Mouse (Mus musculus): ENCODE measurements around the gene Slc6a14.

Slc6a14 gene

DNA sequence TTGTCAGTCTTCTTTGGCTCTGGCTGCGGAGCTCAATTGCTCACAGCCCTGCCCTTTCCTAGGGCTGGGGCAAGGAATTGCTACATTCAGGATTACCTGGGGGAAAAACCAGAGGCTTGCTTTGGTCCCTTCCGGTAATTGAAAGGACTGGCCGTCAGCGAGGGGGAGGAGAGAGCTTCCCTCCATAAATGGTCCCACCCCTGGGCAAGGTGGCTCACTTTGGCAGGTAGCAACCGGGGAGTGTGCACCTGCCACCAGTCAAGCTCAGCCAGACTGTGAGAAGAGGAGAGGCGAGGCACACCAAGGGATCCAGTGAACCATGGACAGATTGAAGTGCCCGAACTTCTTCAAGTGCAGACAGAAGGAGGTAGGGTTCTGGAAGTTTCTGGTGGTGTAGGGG, at the start of gene Slc6a14:
TSS of gene Slc6a14 (plus strand) at position 68 of the 400 bp plus-strand sequence.
- DNase-seq (ENCODE audit: low read depth) = no peak

DNA sequence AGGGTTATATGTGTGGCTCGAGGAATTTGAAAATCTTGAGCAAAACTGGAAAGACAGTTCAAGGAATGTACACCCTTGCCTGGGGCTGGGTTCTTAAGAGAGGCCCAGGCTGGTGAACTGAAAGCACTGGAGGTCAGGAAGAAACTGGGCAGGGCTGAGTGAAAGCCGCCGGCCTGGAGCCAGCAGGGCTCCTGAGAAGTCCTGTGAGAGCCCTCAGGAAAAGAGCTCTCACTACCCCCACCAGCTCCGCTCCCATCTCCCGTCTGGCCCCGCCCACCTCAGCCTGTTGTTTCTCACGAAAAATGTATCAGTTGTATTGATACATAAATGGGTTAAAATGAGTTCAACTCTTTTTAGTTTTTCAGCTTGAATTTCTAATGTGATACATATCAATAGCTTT, 43.8 kb upstream of the Slc6a14 start:
- no peak for DNase-seq (ENCODE audit: low read depth)

DNA sequence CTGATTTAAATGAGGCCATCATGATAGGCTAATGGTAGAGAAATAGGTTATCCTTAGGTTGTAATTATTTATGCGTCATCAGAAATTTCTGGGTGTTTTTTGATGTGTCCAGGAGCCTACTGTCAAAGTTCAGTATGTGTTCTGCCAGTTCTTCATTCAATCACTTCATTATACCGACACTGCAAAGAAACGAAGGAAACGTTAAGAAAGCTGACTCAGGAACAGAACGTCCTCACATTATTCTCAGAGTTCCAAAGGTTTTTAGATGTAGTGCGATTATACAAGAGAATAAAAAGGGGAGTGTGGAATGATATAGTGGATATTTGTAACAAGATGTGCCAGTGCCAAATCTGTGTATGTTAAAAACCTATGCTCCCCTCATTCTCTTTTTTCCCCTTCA, 19.5 kb upstream of the Slc6a14 start:
- DNase-seq (ENCODE audit: low read depth) = no peak

DNA sequence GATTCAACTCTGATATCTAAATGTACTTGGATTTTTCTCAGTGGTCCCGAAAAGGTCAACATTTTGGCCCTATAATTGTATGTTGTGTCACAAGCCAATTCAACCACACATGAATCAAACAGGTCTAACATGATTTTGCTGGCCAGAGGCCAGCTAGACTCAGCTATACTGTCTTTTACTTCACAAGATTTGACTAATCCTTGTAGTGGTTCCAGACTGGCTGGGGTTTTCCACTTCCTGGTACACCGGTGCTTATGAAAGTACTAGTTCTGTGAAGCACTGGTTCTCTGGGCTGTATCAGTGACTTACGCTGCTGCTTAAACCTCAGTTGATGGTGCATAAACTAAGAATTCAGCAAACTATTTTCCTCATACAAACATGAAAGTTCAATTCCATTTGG, 19.0 kb upstream of the Slc6a14 start:
- DNase-seq (ENCODE audit: low read depth) = no peak

DNA sequence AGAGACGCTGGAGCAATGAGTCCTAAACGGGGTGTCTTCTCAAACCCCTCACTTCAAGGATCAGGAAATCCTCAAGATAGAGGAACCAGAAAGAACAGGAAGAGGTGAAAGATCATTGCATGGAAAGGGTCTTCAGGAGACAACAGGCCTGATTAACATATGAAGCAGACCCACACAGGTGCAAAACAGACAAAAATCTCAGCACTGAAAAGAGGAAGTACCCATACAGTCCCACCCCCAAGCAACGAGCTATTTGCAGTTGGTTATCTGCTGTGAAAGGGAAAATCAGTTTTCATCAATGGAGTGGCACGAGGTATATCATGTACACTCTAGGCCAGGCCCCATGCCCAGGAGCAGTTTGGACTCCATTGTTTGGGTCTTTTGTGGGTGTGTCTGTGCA, 13.1 kb upstream of the Slc6a14 start:
- no peak for DNase-seq (ENCODE audit: low read depth)

DNA sequence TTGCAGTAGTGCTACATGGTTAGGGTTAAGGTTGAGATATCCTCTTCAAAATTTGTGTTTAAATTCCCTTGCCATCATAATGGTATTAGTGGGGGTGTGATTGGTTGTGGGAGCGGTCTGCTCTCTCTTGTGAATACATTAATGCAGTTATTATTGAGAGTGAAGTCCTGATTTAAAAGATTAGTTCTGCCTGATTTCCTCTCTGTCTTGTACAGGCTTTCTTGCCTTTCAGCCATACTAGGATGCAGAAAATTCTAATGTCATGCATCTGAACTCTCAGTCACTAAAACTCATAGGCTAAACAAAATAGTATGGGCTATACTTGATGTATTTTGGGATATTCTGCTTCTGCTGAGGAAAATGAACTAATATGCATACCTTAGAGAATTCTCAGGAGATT, 10.2 kb upstream of the Slc6a14 start:
- DNase-seq (ENCODE audit: low read depth) = no peak

DNA sequence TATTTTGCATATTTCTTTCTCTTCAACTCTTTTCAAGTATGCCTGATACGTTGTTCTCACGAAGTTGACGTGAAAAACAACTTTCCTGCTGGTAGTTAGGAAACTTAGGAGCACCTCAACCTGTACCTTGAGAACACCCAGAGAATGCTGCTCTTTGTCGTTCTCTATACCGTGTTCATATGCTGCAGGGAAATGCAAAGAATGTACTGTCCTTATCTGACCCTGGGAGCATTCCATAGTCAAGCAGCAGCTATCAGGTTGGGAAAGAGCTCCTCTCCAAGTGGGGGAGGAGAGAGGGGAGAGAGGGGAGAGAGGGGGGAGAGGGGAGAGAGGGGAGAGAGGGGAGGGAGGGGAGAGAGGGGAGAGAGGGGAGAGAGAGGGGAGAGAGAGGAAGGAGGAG, 597 bp downstream of the Slc6a14 start:
- DNase-seq (ENCODE audit: low read depth) = no peak

DNA sequence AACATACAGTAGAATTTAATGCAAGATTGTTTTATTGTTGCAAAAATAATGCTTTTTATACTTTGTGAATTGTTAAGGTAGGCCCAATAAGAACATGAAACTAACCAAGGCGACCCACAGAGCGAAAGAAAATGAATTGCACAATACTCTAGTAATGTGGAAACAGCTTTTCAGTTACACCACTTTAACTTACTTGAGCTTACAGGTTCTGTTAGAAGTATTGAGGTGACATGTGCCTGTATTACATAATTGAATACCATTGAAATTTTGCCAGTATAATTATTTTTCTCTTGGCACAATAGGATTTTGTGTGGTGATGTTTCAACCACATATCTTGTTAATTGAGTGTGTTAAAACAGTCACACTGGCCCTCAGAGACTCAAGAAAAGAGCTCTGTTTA, 2.2 kb downstream of the Slc6a14 start:
- peak; percentile 7 for DNase-seq (ENCODE audit: low read depth)

DNA sequence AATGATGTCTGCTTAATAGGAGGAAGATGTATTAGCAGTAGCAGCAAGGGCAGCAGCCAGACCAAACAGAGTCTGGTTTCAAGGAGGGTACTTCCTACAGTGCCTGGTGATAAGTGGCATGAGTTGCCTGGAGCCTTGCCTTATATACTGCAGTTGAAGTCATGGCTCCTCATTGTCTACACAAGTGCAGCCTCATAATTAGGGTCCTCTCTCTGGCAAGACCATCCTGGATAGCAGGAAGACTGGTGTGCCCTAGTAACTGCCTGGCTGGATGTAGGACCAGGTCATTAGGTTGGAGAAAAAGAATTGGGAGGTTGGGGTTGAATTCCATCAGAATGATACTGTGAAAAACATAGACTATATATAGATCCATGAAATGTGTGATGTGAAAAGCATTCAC, 30.3 kb downstream of the Slc6a14 start, which contains the start of gene Gm28269:
TSS of gene Gm28269 (minus strand) at position 101 of the 400 bp plus-strand sequence.
- no peak for DNase-seq (ENCODE audit: low read depth)

All from 416B (cell line).